Mouse (Mus musculus): ENCODE measurements around the gene Gal3st1.

Gal3st1 gene

GRCm38 (mm10) chr11:4031961-4032360 lies 48.5 kb downstream of the Gal3st1 start:
- DNase-seq (ENCODE audit: low read depth): no peak

- DNase-seq (ENCODE audit: low read depth): no peak
Measured at GRCm38 (mm10) chr11:4033471-4033870, 50.0 kb downstream of the Gal3st1 start.

- DNase-seq (ENCODE audit: low read depth): no peak
Measured at GRCm38 (mm10) chr11:4034169-4034568, 50.7 kb downstream of the Gal3st1 start.

GRCm38 (mm10) chr11:4035116-4035892 lies 51.9 kb downstream of the Gal3st1 start:
- DNase-seq (ENCODE audit: low read depth): no peak

GRCm38 (mm10) chr11:4035916-4036315 lies 52.5 kb downstream of the Gal3st1 start:
- no peak for DNase-seq (ENCODE audit: low read depth)

GRCm38 (mm10) chr11:4036365-4037084 lies 53.1 kb downstream of the Gal3st1 start:
- DNase-seq (ENCODE audit: low read depth): no peak

GRCm38 (mm10) chr11:4039951-4040350 lies 56.5 kb downstream of the Gal3st1 start:
- DNase-seq (ENCODE audit: low read depth): no peak

GRCm38 (mm10) chr11:4041123-4041625 lies 57.7 kb downstream of the Gal3st1 start:
- no peak for DNase-seq (ENCODE audit: low read depth)

GRCm38 (mm10) chr11:4043081-4043480 lies 59.6 kb downstream of the Gal3st1 start:
- DNase-seq (ENCODE audit: low read depth): no peak

GRCm38 (mm10) chr11:4046526-4046925 lies 63.1 kb downstream of the Gal3st1 start:
- no peak for DNase-seq (ENCODE audit: low read depth)

GRCm38 (mm10) chr11:4047766-4048165 lies 64.3 kb downstream of the Gal3st1 start:
- no peak for DNase-seq (ENCODE audit: low read depth)

GRCm38 (mm10) chr11:4048438-4048837 lies 65.0 kb downstream of the Gal3st1 start:
- DNase-seq (ENCODE audit: low read depth): no peak
